Mouse (Mus musculus) thymus, adult 2 months (tissue): ENCODE measurements around the gene Tbx21.

Experiments
- CTCF ChIP-seq: fragments of 200-500 bp; IDR thresholded peaks from 2 replicates; pipeline ENCODE4 v1.5.1; 2012; ENCODE audit warnings: mild to moderate bottlenecking, control low read depth, low read length, moderate library complexity, borderline replicate concordance; ENCODE audit not compliant: control insufficient read depth, poor library complexity, insufficient read depth; ENCODE audit errors: extremely low read depth
- POLR2A ChIP-seq: fragments of 200-500 bp; IDR thresholded peaks from 2 replicates; pipeline ENCODE4 v1.6.1; 2012; ENCODE audit warnings: mild to moderate bottlenecking, low read length, control low read depth, moderate library complexity; ENCODE audit not compliant: control insufficient read depth, poor library complexity, insufficient read depth; ENCODE audit errors: extremely low read depth

DNA sequence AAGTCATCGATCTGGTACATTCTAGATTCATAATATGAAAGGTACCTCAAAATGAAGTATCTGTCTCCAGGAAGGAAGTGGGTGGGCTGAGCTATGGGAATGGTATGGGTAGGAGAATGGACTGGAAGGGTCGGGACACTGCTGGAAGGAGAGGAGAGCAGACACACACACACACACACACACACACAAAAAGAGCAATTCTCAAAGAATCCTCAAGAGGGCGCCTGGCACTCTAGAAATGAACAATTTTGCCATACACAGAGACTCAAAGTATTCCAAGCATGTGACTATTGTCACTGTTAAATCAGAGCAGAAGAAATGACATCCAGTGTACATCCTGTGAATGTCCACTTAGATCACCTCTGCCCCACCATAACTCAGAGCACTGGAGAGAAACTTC lies 42.6 kb downstream of the Tbx21 start:
- TF ChIP-seq POLR2A (no peak), CTCF (no peak)
